Mouse (Mus musculus): ENCODE data around the gene Macc1. TPM values are rescaled to one million over a fixed set of nuclear protein-coding genes. Genes with fewer than 3 reads are reported as not detected.
A peak's percentile ranks its signal among the peaks of the same experiment; 100 is the strongest.

Macc1 gene
- polyA plus RNA-seq, 1 experiment from 2014 or later: 0.04 TPM

DNA sequence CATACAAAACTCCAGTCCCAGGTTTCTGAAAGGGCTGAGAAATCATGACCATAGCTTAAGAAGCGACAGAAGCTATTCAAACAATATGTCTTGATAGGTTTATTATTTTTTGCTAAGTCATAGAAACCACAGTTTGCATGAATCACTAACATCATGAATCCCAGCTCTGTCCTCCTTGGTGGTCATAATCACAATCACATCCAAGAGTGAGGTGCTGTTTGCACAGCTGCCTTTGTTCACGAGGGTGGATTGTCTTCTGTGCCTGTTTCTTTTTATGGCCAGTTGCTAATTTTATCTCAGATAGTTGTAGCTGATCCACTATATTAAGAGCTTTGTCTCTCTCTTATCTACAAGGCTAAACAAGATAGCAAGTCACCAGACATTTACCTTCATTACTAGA lies 72.6 kb downstream of the Macc1 start:
- no peak for DNase-seq (ENCODE audit: low spot score)

DNA sequence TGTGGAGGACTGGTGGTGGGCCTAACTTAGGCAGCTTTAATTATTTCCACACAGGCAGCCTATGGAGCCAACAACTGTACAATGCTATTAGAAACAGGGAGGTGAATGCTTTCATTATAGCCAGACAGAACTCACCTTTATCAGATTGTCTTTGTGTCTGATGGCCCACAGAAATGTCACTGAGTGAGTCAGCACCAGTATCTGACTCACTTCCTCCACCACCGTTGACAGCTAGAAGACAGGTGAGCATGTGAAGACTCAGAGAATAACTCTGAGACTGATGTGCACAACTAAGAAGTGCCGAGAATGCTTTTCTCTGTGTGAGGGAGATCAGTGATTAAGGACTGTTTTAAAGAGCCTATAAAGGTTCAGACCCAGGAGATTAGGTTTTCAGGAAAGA lies 73.9 kb downstream of the Macc1 start:
- DNase-seq (ENCODE audit: low spot score): no peak

DNA sequence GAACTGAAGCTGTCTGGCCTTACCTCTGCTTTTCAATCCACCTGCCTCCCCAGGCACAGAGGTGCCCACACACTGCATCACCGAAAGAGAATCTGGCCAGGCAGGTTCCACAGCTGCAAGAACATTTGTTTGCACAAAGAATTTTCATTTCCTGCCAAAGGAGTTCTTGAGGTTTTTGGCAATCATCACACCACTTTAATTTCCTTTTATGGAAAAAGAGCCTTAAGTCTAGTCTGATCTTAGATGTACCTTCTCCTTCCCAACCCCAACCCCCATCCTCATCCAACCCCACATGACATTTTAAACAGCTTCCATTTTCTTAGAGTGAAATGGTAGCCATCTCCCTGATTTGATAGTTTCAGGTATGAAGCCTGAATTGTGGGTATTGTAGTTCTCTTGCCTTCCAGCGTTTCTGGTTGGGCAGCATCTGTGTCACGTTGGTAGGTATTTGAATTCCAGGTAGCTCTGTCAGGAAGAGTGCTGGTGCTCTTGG lies 76.2 kb downstream of the Macc1 start:
- no peak for DNase-seq (ENCODE audit: low spot score)

DNA sequence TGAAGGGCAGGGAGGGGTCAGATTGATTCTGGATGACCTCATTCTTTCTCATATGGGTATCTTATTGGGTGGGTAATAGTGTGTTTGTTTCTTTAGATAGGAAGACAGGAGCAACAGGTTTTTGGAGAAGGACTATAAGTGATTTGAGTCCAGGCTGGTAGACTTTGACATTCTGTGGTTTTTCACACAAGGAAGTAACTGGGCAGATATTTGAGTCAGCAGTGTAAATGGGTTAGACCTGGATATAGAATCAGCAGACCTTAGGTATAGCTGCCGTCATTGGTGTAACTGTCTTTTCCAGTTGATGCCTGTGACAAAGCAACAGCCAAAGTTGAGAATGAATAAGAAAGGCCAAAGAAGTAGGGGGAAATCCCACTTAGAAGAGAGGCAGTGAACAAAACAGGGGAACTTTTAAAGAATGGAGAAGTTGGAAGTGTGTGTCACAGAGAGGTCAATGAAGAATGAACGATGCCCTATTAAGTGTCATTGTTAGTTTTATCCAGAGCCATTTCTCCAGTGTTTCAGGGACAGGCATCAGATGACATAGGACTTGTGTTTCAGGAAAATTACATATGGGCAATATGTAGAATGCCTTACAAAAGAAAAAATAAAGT lies 84.1 kb downstream of the Macc1 start:
- DNase-seq (ENCODE audit: low spot score): no peak

DNA sequence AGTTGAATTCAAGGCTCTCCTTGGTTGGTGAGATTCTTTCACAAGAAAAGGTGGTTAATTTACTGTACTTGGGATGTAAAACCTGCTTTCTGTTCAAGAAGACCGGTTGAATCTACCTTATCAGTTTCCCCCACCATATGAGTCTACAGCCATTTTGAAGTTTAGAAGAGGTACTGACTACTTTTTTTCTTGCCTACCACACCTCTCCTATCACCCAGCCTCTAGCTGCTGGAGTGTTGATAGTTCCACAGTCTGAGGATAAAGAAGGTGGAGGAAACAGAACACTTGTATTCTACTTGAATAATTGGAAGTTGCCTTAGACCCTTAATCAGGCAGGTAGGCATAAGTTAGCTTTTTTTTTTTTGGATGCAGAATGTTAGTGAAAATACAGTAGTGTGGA lies 88.2 kb downstream of the Macc1 start:
- no peak for DNase-seq (ENCODE audit: low spot score)

DNA sequence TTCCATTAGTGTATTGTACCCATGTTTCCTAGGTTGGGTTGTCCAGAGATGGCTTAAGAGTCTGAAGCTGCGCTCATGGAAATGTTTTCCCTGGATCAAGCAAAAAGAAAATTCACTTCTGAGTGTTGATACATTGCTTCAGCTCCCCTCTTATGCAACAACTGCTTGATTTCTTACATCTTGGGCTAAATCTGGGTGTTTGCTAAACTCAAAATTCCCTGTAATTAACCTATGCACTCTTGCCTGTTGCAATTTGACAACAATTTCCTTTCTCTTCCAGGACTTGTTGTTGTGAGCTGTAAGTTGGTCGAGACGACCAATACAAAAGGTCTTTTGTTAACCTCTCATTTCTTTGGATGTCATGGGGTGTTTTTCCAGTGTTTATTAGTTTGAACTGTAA lies 88.7 kb downstream of the Macc1 start:
- no peak for DNase-seq (ENCODE audit: low spot score)

DNA sequence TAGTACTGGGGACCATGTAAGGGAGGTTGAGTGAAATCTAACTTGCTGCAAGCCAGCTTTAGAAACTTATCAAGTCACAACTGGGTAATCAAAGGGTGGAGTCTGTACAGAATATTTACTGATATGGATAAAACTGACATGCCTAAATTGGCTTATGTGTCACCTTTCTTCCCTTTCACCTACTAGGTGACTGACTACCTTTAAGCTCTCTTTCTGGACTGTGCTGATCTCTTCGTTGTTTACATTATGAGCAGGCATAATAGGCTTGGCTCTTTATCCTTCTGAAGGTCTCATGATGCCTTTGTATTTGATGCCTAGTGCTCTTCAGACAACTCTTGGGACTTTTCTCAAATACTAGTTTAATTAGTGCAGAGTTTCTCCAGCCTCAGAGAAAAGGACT lies 90.7 kb downstream of the Macc1 start:
- DNase-seq (ENCODE audit: low spot score): no peak

DNA sequence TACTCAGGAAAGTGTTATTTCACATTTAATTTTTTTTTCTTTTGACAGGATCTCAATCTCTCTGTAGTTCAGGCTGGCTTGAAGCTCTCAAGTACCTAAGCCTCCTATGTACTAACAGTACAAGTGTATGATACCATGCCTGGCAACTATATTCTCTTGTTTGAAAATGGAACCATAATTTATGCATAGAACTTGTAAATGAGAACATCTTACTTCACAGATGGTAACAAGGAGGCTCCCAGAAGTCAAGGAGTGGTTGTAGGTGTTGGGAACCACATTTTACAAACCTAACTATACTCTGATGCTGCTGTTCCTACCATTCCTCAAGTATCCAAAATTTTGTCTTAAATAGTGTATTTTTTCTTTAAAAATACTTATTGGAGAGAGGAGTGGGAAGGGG lies 96.5 kb downstream of the Macc1 start:
- no peak for DNase-seq (ENCODE audit: low spot score)

DNA sequence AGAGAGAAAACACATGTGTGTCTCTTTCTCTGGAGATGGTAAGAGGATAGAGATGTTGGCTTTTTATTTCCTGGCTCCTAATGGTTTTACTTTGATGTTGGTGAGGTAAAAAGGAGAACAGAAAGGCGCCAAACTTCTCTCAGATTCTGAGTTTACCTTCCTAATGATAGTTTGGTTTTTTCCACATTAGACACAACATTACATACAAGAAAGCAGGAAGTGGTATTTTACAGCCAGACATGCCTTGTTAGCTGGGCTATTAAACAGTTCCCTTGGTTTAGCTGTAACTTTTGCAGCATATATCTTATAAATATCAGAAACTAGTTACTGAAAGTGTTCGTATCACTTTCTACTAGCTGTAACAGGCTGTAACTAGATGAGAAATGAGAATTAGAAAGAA lies 96.9 kb downstream of the Macc1 start:
- no peak for DNase-seq (ENCODE audit: low spot score)

DNA sequence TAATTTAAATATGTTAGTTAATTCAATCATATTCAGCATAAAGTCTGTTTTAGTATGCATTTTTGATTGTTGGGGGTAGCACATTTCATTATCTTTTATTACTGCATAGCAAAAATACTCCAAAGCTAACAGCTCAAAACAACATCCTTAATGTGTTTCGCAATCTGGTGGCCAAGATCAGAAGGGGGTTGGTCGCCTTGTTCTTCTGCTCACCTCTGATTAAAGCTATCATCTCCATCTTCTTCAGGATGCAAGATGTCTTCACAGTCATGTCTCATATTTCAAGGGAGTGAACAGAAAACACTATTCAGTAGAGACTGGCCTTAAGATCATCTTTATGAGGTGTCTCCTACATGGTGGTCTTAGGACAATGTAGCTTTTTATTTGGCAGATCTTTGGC lies 97.9 kb downstream of the Macc1 start:
- no peak for DNase-seq (ENCODE audit: low spot score)

DNA sequence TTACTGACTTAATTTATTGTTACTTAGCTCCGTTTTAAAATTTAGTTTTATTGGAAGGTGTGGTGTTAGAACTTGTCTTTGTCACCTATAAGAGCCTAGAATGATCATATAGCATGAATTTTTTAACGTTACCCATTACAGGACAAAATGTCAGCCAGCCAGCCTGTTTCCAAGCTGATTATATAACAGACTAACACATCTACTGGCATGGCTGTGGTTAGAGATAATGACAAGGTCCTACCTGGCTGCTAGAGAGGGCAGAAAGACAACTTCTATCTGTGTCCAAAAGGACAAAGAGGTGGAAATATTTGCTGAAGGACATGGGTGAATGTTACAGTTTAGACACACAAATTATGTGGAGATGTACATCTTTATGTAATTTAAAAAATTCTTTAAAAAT lies 101.8 kb downstream of the Macc1 start:
- DNase-seq (ENCODE audit: low spot score): no peak

DNA sequence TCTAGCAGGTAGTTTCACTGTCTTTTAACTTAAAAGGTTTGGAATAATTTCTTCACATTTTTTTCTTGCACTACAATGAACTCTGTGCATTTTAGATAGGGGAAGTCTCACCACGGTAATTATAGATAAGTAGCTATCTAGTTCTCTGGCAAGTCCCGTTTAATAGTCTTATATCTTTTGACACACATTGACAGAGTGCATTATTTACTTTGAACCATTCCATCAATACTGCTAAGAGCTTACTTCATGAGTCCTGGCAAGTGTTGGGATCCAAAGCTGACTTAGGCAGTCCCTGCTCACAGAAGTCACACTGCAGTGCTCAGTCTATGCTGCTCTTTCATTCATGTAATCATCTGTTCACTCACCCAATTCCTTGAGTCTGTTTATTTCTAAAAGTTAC lies 111.7 kb downstream of the Macc1 start:
- no peak for DNase-seq (ENCODE audit: low spot score)

DNA sequence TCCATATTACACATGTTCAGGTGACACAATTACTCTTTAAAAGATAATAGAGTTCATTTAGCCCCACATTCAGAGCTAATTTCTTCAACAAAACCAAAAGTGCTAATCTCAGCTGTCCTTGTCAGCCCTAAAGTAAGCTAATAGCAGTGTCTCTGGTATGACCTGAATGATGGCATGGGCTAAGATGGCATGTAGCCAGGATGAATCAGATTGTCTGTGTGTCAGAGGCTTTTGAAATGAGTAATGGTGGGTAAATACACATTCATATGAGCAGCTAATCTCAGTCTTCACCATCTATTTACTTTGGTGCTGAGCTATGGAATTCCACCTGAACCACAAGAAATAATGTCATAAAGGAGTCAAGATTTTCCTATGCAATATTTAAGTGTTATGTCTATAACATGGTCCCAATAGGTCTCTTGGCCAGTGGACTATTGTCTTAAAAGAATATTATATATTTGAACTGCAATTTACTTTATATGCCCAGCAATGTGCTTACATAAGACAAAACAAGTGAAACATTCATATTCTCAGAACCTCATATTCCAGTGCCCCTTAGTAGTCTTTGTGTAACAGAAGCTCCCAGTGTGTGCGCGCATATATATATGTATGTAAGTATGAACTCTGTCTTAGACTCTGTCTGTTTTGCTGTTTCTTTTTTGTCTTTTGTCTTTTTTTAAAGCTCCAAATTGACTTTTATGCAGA lies 112.3 kb downstream of the Macc1 start:
- no peak for DNase-seq (ENCODE audit: low spot score)

DNA sequence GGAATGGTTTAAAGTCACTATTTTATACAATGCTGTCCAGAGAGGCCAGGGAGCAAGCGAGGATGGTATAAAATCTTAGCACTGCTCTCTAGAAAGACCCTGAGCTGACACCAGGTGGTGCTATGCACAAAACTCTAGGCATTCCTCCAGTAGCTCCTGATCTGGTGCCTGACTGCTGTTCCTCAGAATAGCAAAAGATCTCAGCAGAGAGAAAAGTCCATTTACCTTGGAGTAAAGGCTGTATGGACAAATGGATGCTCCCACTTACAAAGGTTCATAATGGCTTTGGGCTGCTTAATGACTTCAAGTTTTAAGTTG lies 112.8 kb downstream of the Macc1 start:
- DNase-seq (ENCODE audit: low spot score): no peak

DNA sequence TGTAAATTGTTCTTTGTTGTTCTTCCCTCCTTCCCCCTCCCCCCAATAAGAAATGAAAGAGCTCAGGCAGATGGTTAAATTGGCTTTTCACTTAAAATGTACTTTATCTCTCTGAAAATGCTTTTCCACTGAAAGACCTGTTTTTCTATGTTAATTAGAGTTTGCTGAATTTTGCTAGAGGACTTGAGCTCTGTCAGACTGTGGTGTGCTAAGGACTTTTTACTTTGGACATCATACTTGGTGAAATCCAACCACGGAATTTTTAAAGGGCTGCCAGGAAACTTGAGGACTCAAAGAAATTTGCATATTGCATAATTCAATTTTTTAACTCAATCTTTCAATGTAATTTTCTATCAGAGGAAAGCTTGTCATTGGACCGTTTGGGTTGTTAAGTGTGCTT lies 126.7 kb downstream of the Macc1 start:
- no peak for DNase-seq (ENCODE audit: low spot score)

DNA sequence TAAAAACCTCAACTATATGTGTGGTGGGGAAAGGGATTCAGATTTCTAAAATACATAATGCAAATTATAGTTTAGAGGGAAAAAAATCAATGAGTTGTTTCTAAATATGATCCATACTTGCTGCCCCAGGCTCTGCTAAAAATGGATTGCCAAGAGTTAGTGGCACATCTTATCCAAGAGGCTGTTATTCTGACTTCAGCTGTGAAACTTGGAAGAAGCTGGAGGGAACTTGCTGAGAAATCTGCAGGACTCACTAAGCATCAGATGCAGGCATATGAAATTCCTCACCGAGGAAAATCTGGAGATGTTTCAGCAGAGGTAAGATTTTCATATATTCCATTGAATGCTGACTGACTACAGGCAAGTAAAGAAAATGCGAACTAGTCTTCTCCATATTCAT lies 136.0 kb downstream of the Macc1 start:
- no peak for DNase-seq (ENCODE audit: low spot score)

DNA sequence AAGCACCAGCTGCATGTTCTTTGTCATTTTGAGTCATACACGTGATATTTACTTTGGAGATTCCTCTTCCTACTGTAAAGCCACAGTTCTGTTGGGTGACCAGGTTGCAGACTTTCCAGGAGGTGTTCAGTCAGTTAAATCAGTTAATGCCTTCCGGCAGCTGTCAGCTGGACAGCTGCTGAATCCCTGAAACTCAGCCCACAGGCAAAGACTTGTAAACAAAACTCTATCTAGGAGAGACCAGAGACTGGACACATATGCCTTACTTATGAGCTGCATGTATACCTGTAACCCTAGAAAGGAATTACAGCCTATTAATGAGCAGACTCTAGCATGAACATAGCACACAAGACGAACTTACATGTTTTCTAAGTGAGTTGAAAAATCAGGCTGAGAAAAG lies 137.2 kb downstream of the Macc1 start:
- DNase-seq (ENCODE audit: low spot score): no peak

DNA sequence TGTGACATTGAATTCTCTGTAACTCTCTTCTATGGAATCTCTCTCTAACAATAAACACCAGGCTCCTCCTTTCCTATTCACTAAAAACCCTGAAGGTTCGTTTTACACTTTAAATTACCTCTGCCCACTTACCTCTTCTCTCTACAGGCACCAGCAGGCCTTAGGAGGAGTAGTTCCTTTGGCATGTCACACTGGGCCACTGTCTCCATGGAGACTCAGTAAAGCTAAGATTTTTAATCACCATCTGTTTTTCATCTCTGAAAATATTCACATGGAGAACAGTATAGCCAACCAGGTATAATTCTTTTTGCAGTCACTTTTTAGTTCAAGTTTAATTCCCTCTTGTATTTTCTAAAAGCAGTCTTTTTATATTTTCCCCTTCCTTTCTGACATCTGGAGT lies 140.0 kb downstream of the Macc1 start:
- no peak for DNase-seq (ENCODE audit: low spot score)

DNA sequence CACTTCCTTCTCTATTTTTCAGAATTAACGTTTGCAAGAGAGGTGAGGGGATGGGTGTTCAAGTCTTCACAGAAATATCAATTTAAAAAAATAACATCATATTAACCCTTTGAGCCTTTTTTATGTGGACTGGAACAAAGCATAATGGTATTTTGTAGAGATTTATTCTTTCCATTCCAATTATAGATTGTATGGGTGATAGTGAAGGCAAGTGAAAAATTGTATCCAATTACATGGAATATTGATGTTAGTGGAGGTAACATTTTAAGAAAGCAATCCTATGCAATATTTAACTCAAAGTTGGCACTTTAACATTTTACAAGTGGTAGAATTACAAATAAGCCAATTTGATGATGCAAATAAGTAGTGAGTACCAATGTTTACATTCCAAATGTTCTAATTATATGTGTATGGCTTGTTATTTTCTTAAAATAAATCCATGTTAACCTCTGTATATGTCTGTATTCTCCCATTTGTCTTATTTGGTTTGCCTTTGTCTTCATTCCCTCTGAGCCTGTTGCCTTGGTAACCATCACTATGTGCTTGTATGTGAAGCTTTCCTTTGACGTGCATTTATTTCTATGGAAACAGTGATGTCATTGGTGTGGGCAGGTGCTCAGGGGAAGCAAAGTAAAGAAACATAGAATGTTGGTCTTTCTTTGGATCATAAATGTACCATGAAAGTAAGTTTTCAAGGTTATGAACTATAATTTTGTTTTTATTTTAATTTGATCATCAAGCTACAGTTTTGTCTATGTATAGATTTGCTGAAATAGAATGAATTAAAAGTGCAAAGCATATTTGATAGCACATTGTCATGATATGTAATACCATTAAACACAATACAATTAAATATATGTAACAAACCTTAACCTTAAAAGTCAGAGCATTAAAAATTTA lies 150.2 kb downstream of the Macc1 start:
- no peak for DNase-seq (ENCODE audit: low spot score)

DNA sequence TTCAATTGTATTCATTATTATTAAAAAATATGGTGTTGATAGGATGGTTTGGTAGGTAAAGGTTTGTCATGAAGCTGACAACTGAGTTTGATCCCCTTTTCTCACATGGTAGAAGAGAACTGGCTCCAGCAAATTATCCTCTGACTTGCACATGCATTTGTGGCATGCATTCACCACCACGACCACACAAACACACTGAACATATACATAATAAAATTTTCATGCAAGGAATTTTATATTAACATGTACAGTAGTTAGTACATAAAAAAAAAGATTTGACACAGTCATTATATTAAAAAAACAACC lies 150.8 kb downstream of the Macc1 start:
- DNase-seq (ENCODE audit: low spot score): no peak

DNA sequence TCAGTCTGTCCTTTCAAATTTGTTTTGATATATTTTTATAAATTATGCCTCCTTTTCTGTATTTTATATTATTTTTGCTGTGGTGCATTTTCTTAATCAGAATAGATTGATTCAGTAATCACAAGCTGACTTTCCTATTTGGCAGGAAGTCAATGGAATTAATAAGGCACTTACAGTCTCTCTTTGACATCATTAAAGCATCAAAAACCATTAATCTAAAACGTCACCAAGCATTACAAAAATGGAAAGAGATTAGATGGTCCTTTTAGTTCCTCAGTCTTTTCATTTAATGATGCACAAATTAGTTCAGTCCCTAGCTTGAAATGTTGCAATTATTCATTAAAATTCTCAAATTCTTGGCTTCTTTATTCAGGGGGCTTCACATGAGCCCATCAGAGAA lies 153.6 kb downstream of the Macc1 start:
- no peak for DNase-seq (ENCODE audit: low spot score)

DNA sequence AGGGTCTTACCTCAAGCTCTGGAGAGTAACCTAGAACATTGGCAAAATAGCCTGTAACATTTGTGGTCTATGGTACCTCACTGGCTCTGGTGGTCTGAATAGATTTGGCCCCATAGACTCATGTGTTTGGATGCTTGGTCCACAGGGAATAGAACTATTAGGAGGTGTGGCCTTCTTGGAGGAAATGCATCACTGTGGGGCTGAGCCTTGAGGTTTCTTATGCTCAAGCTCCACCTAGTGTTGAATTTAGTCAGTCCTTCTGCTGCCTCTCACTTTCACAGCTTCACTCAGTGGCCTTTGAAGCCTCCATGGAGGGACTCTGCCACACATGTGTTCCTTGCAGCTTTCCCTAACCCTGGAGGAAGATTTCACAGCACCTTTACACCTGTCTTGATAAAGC lies 156.2 kb downstream of the Macc1 start:
- DNase-seq (ENCODE audit: low spot score): peak; percentile 26

DNA sequence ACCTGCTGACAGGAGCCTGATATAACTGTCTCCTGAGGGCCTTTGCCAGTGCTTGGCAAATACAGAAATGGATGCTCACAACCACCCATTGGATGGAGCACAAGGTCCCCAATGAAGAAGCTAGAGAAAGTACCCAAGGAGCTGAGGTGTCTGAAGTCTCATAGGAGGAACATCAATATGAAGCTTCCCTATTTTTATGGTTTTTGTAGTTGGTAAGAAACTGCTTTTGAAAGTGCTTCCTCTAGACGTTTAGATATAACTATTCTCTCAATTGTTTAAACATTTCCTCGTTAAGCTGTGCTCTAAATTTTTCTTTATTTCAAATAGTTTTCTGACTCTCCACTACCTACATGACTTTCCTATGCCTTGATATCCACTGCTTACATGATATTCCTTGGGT lies 169.2 kb downstream of the Macc1 start:
- DNase-seq (ENCODE audit: low spot score): no peak

Data from thymus, postnatal 0 days (tissue).